Mouse (Mus musculus): ENCODE measurements around the gene Aplf. TPM values are rescaled to one million over a fixed set of nuclear protein-coding genes. Genes with fewer than 3 reads are reported as not detected.
A peak's percentile ranks its signal among the peaks of the same experiment; 100 is the strongest.

Gene Aplf
- polyA plus RNA-seq (2015; fragmentation: Nextera tagmentation; extraction: Ambion mirVana): 12.9 and 13.9 TPM in 2 replicates

GRCm38 (mm10) chr6:87671771-87672517, at the start of gene Aplf:
Gene Aplf (minus strand): TSS chr6:87672193.
- under 1% methylated on average over 33 of the region's 33 CpGs for WGBS
- Histone ChIP-seq H3K27me3 (no peaks in the 10 kb centered on the region), H3K9me3 (no peaks in the 10 kb centered on the region), H3K36me3 (no peaks in the 10 kb centered on the region), H3K27ac (replicated peaks) (peak within 1 kb of the TSS; percentile 57), H3K4me1 (peaks cover 23% of the 10 kb centered on the region), H3K9ac (replicated peaks) (peak within 1 kb of the TSS; percentile 67), H3K4me3 (peak within 1 kb of the TSS; percentile 79), H3K4me2 (replicated peaks) (peak within 1 kb of the TSS; percentile 92)
- ATAC-seq (replicated peaks): peak; percentile 100

- no peaks in the 10 kb centered on the region for H3K27me3 ChIP-seq
Measured at GRCm38 (mm10) chr6:87714091-87714490, 42.1 kb upstream of the Aplf start.

GRCm38 (mm10) chr6:87712311-87712710, 40.3 kb upstream of the Aplf start:
- Histone ChIP-seq H3K4me1 (no peaks in the 10 kb centered on the region), H3K27ac (replicated peaks) (no peak overlapping the region), H3K27me3 (no peaks in the 10 kb centered on the region), H3K9ac (replicated peaks) (no peak overlapping the region), H3K4me3 (no peak overlapping the region), H3K9me3 (no peaks in the 10 kb centered on the region), H3K36me3 (no peaks in the 10 kb centered on the region), H3K4me2 (replicated peaks) (no peak overlapping the region)
- no peak for ATAC-seq (replicated peaks)
- 93% methylated on average over 4 of the region's 4 CpGs for WGBS

More at GRCm38 (mm10) chr6:87714091-87714490, 42.1 kb upstream of the Aplf start:
- Histone ChIP-seq H3K4me1 (no peaks in the 10 kb centered on the region), H3K4me2 (replicated peaks) (no peak overlapping the region), H3K4me3 (no peak overlapping the region), H3K9me3 (no peaks in the 10 kb centered on the region), H3K9ac (replicated peaks) (no peak overlapping the region), H3K36me3 (no peaks in the 10 kb centered on the region), H3K27ac (replicated peaks) (no peak overlapping the region)
- ATAC-seq (replicated peaks): no peak
- 85% methylated on average over 4 of the region's 4 CpGs for WGBS

- Histone ChIP-seq H3K27ac (replicated peaks) (no peak overlapping the region), H3K9ac (replicated peaks) (no peak overlapping the region), H3K36me3 (no peaks in the 10 kb centered on the region), H3K27me3 (no peaks in the 10 kb centered on the region), H3K4me3 (no peak overlapping the region), H3K4me1 (no peaks in the 10 kb centered on the region), H3K9me3 (no peaks in the 10 kb centered on the region), H3K4me2 (replicated peaks) (no peak overlapping the region)
- ATAC-seq (replicated peaks): no peak
- WGBS: 53% methylated on average over 3 of the region's 3 CpGs
Measured at GRCm38 (mm10) chr6:87706246-87706645, 34.3 kb upstream of the Aplf start.

- 67% methylated on average over 4 of the region's 4 CpGs for WGBS
- Histone ChIP-seq H3K27ac (replicated peaks) (0 out of 2 replicates have a peak overlapping the region, but pooled peaks have one; percentile 19), H3K4me3 (no peak overlapping the region), H3K9me3 (peaks cover 3% of the 10 kb centered on the region; the same call in 1 of the 2 replicates), H3K9ac (replicated peaks) (no peak overlapping the region), H3K27me3 (no peaks in the 10 kb centered on the region), H3K4me2 (replicated peaks) (no peak overlapping the region), H3K36me3 (no peaks in the 10 kb centered on the region), H3K4me1 (no peaks in the 10 kb centered on the region)
- no peak; the same call in 1 of the 2 replicates for ATAC-seq (replicated peaks)
Measured at GRCm38 (mm10) chr6:87696544-87696943, 24.6 kb upstream of the Aplf start.

GRCm38 (mm10) chr6:87695947-87696346, 24.0 kb upstream of the Aplf start:
- H3K9ac ChIP-seq (replicated peaks): no peak overlapping the region
- H3K36me3 ChIP-seq: no peaks in the 10 kb centered on the region
- no peaks in the 10 kb centered on the region for H3K27me3 ChIP-seq
- no peaks in the 10 kb centered on the region for H3K4me1 ChIP-seq
- H3K27ac ChIP-seq (replicated peaks): no peak overlapping the region; the same call in 1 of the 2 replicates
- H3K4me3 ChIP-seq: no peak overlapping the region
- ATAC-seq (replicated peaks): no peak
- 83% methylated on average over 3 of the region's 3 CpGs for WGBS
- H3K4me2 ChIP-seq (replicated peaks): no peak overlapping the region
- peaks cover 3% of the 10 kb centered on the region; the same call in 1 of the 2 replicates for H3K9me3 ChIP-seq

- no peak for ATAC-seq (replicated peaks)
- H3K9me3 ChIP-seq: no peaks in the 10 kb centered on the region
- H3K27ac ChIP-seq (replicated peaks): no peak overlapping the region
- no peak overlapping the region for H3K4me3 ChIP-seq
- 35% methylated on average over 3 of the region's 3 CpGs for WGBS
- 0 out of 2 replicates have a peak, but pooled peaks cover 3% of the 10 kb centered on the region for H3K4me1 ChIP-seq
- H3K9ac ChIP-seq (replicated peaks): no peak overlapping the region
- H3K4me2 ChIP-seq (replicated peaks): no peak overlapping the region
- H3K36me3 ChIP-seq: no peaks in the 10 kb centered on the region
- no peaks in the 10 kb centered on the region for H3K27me3 ChIP-seq
Measured at GRCm38 (mm10) chr6:87680418-87680817, 8.4 kb upstream of the Aplf start.

GRCm38 (mm10) chr6:87672661-87673060, 668 bp upstream of the Aplf start:
- ATAC-seq (replicated peaks): peak; percentile 4; the same call in 1 of the 2 replicates
- 49% methylated on average over 4 of the region's 4 CpGs for WGBS
- peaks cover 23% of the 10 kb centered on the region for H3K4me1 ChIP-seq
- H3K9me3 ChIP-seq: no peaks in the 10 kb centered on the region
- H3K27ac ChIP-seq (replicated peaks): no peak overlapping the region
- H3K36me3 ChIP-seq: no peaks in the 10 kb centered on the region
- peak overlapping the region; percentile 44 for H3K4me2 ChIP-seq (replicated peaks)
- H3K9ac ChIP-seq (replicated peaks): no peak overlapping the region; the same call in 1 of the 2 replicates
- no peaks in the 10 kb centered on the region for H3K27me3 ChIP-seq
- peak overlapping the region; percentile 79 for H3K4me3 ChIP-seq

- no peak overlapping the region for H3K27ac ChIP-seq (replicated peaks)
- H3K4me3 ChIP-seq: peak overlapping the region; percentile 79
- peaks cover 23% of the 10 kb centered on the region for H3K4me1 ChIP-seq
- peak overlapping the region; percentile 67 for H3K9ac ChIP-seq (replicated peaks)
- no peak for ATAC-seq (replicated peaks)
- peak overlapping the region; percentile 92 for H3K4me2 ChIP-seq (replicated peaks)
- H3K36me3 ChIP-seq: no peaks in the 10 kb centered on the region
- 10% methylated on average over 8 of the region's 8 CpGs for WGBS
- H3K9me3 ChIP-seq: no peaks in the 10 kb centered on the region
- H3K27me3 ChIP-seq: no peaks in the 10 kb centered on the region
Measured at GRCm38 (mm10) chr6:87671353-87671752, 640 bp downstream of the Aplf start.

- Histone ChIP-seq H3K9me3 (no peaks in the 10 kb centered on the region), H3K4me2 (replicated peaks) (peak overlapping the region; percentile 16), H3K27ac (replicated peaks) (no peak overlapping the region), H3K4me1 (peaks cover 23% of the 10 kb centered on the region), H3K9ac (replicated peaks) (no peak overlapping the region), H3K4me3 (no peak overlapping the region), H3K27me3 (no peaks in the 10 kb centered on the region), H3K36me3 (peaks cover 2% of the 10 kb centered on the region; the same call in 1 of the 2 replicates)
- WGBS: 25% methylated on average over 7 of the region's 7 CpGs
- ATAC-seq (replicated peaks): no peak
Measured at GRCm38 (mm10) chr6:87669894-87670588, 2.0 kb downstream of the Aplf start.

- no peak overlapping the region for H3K27ac ChIP-seq (replicated peaks)
- WGBS: 91% methylated on average over 3 of the region's 3 CpGs
- no peak overlapping the region for H3K4me3 ChIP-seq
- no peak overlapping the region for H3K9ac ChIP-seq (replicated peaks)
- H3K4me2 ChIP-seq (replicated peaks): no peak overlapping the region
- H3K4me1 ChIP-seq: peaks cover 23% of the 10 kb centered on the region
- peaks cover 2% of the 10 kb centered on the region; the same call in 1 of the 2 replicates for H3K36me3 ChIP-seq
- ATAC-seq (replicated peaks): no peak
- no peaks in the 10 kb centered on the region for H3K27me3 ChIP-seq
- no peaks in the 10 kb centered on the region for H3K9me3 ChIP-seq
Measured at GRCm38 (mm10) chr6:87668733-87669132, 3.3 kb downstream of the Aplf start.

- no peak for ATAC-seq (replicated peaks)
- no peaks in the 10 kb centered on the region for H3K27me3 ChIP-seq
- H3K27ac ChIP-seq (replicated peaks): no peak overlapping the region
- H3K9ac ChIP-seq (replicated peaks): no peak overlapping the region
- H3K4me1 ChIP-seq: peaks cover 21% of the 10 kb centered on the region
- H3K36me3 ChIP-seq: peaks cover 2% of the 10 kb centered on the region; the same call in 1 of the 2 replicates
- H3K4me2 ChIP-seq (replicated peaks): no peak overlapping the region
- no peak overlapping the region for H3K4me3 ChIP-seq
- no peaks in the 10 kb centered on the region for H3K9me3 ChIP-seq
- WGBS: 55% methylated on average over 8 of the region's 8 CpGs
Measured at GRCm38 (mm10) chr6:87667804-87668203, 4.2 kb downstream of the Aplf start.

Data from forebrain, embryonic 15.5 days (tissue).